34 mouse cellular contexts compared by ENCODE assay signal in genomic region chr2:13791598-13791997, GRCm38 (mm10).
"Had no signal": no experiment of that assay in that cellular context is flagged by ENCODE, and none has a peak within 500 bp of the region (broad histone marks: within the 10 kb centered on the region; RNA-seq: fewer than 3 reads in every experiment).

No protein-coding gene starts in this region.

- H3K4me3 ChIP-seq: heart, embryonic 10.5 days; heart, embryonic 12.5 days; heart, embryonic 13.5 days; heart, embryonic 15.5 days; hindbrain, embryonic 10.5 days; hindbrain, embryonic 12.5 days; hindbrain, embryonic 13.5 days; hindbrain, embryonic 15.5 days; intestine, embryonic 15.5 days; kidney, embryonic 15.5 days; layer of hippocampus, adult 2 months had no signal

- H3K27ac ChIP-seq: heart, embryonic 10.5 days; heart, embryonic 13.5 days; heart, embryonic 15.5 days; hindbrain, embryonic 10.5 days; hindbrain, embryonic 12.5 days; hindbrain, embryonic 13.5 days; hindbrain, embryonic 14.5 days; hindbrain, embryonic 15.5 days; hindbrain, postnatal 0 days; intestine, embryonic 15.5 days; kidney, embryonic 15.5 days; kidney, postnatal 0 days; layer of hippocampus, adult 2 months had no signal

- H3K9ac ChIP-seq: heart, embryonic 12.5 days; heart, embryonic 13.5 days; heart, embryonic 15.5 days; hindbrain, embryonic 12.5 days; hindbrain, embryonic 13.5 days; hindbrain, embryonic 14.5 days; hindbrain, embryonic 15.5 days; intestine, embryonic 15.5 days; kidney, embryonic 15.5 days had no signal

- H3K4me2 ChIP-seq: heart, embryonic 11.5 days; heart, embryonic 12.5 days; heart, embryonic 13.5 days; heart, embryonic 15.5 days; hindbrain, embryonic 12.5 days; hindbrain, embryonic 13.5 days; hindbrain, embryonic 14.5 days; hindbrain, embryonic 15.5 days; intestine, embryonic 15.5 days; kidney, embryonic 15.5 days had no signal

- ATAC-seq: hindbrain, embryonic 16.5 days; hindbrain, postnatal 0 days; intestine, embryonic 15.5 days; intestine, embryonic 16.5 days; intestine, postnatal 0 days had no signal

- H3K36me3 ChIP-seq: heart, embryonic 10.5 days; heart, embryonic 12.5 days; heart, embryonic 13.5 days; heart, embryonic 15.5 days; hindbrain, embryonic 10.5 days; hindbrain, embryonic 12.5 days; hindbrain, embryonic 13.5 days; hindbrain, embryonic 15.5 days; intestine, embryonic 15.5 days; kidney, embryonic 15.5 days had no signal

- H3K9me3 ChIP-seq: heart, embryonic 10.5 days; heart, embryonic 12.5 days; heart, embryonic 13.5 days; heart, embryonic 15.5 days; hindbrain, embryonic 10.5 days; hindbrain, embryonic 12.5 days; hindbrain, embryonic 13.5 days; hindbrain, embryonic 15.5 days; intestine, embryonic 15.5 days; kidney, embryonic 15.5 days had no signal

- DNase-seq: heart, postnatal 10 days; heart, postnatal 14 days; heart, postnatal 36 days; heart, postnatal 4 days; kidney, adult 11 months; kidney, adult 18-20 months; kidney, adult 2 months; kidney, adult 8-10 months; kidney, adult 9 months; kidney, postnatal 10 days; kidney, postnatal 14 days; kidney, postnatal 25 days; kidney, postnatal 36 days; kidney, postnatal 4 days; layer of hippocampus, adult 9-11 months; layer of hippocampus, postnatal 36 days had no signal
